Mouse (Mus musculus) urinary bladder, postnatal 25 days (tissue): Measurements from ENCODE around the gene Jph3.

ENCODE experiments used
- DNase-seq: peaks from one replicate; pipeline ENCODE4 v3.0.0; 2022; ENCODE audit warnings: low spot score

Jph3 gene

DNA sequence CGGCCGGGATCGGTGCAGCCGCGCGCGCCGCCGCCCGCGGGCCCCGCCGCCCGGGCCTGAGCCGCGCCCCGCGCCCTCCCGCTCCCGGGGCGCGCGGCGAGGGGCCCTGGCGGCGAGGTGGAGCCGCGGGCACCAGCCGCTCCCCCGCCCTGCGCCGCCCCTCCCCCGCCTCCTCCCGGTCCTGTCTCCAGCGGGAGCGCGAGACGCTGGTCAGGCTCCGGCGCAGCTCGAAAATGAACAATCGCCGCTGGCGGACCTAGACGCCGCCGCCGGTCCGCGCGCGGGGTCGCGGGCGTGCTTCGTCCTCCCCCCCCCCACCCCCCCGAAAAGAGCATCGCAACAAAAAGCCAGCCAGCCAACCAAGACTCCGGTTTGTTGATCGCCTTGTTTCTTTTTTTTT, 747 bp downstream of the Jph3 start:
- no peak for DNase-seq

- no peak for DNase-seq
Measured at GRCm38 (mm10) chr8:121730646-121731045, 1.2 kb downstream of the Jph3 start.

- no peak for DNase-seq
Measured at GRCm38 (mm10) chr8:121731060-121731459, 1.6 kb downstream of the Jph3 start.

DNA sequence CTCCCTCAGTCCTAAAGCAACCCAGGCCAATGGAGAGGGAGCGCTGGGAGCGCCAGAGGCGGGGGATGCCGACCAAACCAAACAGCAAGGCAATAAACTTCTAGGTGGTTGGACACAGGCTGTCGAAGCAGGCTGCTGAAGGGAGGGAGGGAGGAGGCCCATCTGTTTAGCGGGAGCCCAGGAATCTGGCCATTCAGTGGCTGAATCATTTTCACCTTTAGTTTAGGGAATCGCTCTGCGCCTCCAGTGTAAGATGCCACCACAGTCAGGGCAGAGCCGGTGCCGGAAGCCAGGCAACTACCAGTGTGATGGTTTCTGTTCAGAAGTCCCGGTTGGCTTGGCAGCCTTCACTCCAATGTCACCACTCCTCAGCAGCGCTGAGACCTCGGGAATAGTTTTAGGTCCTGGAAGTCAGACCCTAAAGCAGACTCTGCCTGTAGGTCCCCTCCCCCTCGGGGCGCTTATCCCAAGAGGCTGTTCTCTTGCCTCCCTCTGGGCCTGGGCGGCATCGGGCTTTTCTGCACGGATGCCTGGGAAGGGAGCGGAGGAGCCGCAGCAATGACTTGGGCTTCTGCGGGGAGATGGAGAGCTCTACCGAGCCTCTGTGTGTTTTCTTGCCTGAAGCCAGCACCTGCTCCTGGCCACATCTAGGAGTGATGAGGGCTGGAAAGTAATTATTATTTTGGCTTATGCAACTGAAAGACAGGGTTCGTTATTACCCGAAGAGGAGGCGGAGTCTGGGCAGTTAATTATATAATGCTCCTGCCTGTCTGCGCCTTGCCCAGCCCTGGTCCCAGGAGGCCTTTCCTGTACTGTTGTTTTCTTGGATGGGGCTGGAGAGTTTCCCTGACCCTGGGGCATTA, 2.3 kb downstream of the Jph3 start:
- DNase-seq: no peak

DNA sequence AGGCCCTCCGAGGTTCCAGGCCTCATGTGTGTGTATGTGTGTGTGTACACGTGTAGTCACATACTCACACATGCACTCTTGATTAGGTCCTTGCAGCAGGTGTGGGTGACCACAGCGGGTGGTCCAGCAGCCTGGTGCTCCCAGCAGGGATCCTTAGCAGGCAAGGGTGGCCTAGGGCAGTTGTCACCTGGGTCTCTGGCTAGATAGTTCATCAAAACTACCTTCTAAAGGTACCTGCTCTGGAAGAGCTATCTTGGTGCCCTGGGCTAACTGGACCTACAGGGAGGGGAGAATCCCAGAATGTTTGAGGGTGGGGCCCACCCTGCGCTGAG, 2.9 kb downstream of the Jph3 start:
- DNase-seq: no peak

DNA sequence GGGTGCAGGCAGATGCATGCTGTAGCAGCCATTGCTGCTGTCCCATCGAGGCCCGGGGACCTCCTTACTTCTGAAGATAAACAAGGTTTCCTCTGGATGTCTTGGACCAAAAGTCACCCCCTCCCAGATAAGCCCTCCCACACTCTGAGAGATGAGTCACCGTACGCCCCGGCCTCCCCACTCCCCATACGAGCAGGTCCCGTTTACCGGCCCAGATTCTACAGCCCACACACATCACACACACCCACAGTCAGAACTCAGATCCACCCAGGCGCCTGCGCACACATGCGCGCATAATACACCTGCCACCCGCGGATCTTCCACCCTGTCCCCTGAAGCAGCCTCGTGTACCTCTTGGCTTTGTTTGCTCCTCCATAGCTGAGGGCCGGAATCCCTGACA, 4.8 kb downstream of the Jph3 start:
- no peak for DNase-seq

GRCm38 (mm10) chr8:121736236-121736635, 6.8 kb downstream of the Jph3 start:
- DNase-seq: peak; percentile 29

DNA sequence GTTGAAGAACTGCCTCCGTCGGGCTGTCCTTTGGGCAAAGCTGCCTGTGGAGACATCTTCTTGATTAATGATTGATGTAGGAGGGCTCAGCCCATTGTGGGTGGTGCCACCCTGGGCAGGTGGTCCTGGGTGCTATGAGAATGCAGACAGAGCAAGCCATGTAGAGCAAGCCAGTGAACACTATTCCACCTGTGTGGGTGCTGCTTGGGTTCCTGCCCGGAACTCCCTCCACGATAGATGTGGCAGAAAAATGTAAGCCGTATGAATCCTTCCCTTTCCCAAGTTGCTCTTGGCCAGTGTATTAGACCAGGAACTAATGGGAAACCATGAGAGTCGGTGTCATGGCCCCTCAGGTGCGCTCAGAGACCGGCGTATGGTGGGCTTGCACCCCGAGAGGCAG, 11.3 kb downstream of the Jph3 start:
- no peak for DNase-seq

DNA sequence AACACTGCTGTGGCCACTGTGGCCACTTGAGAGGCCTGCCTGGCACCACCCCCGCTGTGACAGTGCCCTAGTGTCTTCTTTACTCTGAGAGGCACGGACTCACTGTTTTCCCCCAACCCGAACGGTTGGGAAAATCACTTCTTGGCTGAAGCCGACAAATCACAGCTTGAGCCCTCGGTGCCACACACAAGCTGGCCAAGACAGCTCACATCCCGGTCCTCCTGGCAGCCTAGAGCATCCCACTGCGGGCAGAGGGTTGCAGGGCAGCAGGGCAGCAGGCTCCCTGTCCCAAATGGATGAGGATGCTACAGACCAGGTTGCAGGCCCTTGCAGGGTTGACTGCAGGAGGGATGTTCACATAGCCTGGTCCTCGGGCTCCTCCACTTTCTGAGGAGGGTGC, 20.1 kb downstream of the Jph3 start:
- DNase-seq: no peak

DNA sequence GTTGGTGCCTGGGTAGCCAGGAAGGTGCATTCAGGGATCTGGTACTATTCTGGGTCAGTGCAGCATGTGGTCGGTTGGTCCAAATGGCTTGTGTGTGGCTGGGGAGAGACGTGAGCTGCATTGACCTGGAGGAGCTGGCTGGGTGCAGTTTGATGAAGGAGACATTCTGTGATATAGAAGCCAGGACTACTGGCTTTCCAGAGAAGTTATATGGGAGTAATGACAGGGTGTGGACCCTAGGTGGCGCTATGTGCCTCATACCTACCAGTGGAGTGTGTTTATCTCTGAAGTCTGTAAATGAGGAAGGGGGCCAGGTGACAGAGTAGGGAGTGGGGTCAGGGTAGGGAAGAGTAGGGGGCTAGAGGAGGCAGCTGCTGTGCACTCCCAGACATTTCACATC, 21.1 kb downstream of the Jph3 start:
- DNase-seq: no peak

- peak; percentile 28 for DNase-seq
Measured at GRCm38 (mm10) chr8:121751407-121751806, 22.0 kb downstream of the Jph3 start.

DNA sequence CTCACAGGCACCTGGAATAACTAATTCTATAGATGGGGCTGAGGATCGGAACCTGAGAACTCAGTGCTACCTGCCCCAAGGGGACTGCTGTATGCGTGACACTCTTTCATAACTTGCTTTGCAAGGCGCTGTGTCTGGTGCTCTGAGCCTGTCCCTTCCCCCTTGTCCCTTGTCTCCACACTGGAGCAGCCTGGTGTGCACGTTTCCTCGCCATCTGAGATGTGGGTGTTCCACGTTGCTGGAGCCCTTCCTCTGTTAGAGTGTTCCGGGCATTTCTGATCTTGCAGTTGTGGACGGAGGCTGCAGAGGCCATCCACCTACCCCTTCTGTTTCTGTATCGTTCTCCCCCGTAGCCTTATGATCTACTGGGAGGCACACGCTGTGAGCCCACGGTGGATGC, 29.0 kb downstream of the Jph3 start:
- no peak for DNase-seq

- no peak for DNase-seq
Measured at GRCm38 (mm10) chr8:121760484-121760883, 31.1 kb downstream of the Jph3 start.

- no peak for DNase-seq
Measured at GRCm38 (mm10) chr8:121761480-121761879, 32.1 kb downstream of the Jph3 start.

GRCm38 (mm10) chr8:121762999-121763699, 33.7 kb downstream of the Jph3 start:
- no peak for DNase-seq

GRCm38 (mm10) chr8:121763700-121764013, 34.2 kb downstream of the Jph3 start:
- no peak for DNase-seq

GRCm38 (mm10) chr8:121765594-121766138, 36.2 kb downstream of the Jph3 start:
- no peak for DNase-seq

DNA sequence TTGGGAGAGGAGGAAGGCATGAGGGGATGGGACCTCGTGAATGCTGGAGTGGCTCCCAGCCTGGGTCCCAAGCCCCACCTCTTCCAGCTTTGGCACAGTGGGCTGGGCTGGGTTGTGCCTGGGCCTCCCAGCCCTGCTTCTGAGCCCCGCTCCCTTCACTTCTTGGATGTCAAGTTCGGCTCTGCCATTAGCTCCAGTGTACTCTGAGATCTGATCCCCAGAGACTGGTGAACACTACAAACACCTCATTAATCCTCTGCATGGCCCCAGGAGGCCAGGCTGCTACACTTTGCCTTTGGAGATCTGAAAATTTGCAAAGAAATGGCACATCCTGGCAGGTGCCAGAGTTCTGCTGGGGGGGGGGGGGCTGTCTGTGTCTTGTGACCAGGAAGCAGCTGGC, 39.7 kb downstream of the Jph3 start:
- no peak for DNase-seq

GRCm38 (mm10) chr8:121769621-121770020, 40.2 kb downstream of the Jph3 start:
- DNase-seq: no peak

GRCm38 (mm10) chr8:121770845-121771752, 41.7 kb downstream of the Jph3 start:
- DNase-seq: no peak

GRCm38 (mm10) chr8:121773876-121774275, 44.5 kb downstream of the Jph3 start:
- DNase-seq: no peak

DNA sequence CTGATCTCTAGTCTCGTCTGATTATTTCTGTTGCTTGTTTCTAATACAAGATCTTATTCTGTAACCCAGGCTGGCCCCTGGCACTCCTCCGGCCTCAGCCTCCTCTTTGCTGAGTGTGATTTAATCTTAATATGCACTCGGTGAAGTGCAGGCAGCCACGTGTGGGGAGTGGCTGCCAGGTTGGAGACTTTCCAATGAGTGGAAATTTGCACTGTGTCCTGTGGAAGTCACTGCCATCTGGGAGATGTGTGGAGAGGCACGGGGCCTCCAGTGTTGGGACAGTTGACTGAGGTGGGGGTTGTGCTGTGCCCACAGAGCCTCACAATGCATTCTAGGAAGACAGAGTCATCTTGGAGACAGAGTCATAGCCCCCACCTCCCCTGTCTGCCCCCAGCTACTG, 53.1 kb downstream of the Jph3 start:
- no peak for DNase-seq

DNA sequence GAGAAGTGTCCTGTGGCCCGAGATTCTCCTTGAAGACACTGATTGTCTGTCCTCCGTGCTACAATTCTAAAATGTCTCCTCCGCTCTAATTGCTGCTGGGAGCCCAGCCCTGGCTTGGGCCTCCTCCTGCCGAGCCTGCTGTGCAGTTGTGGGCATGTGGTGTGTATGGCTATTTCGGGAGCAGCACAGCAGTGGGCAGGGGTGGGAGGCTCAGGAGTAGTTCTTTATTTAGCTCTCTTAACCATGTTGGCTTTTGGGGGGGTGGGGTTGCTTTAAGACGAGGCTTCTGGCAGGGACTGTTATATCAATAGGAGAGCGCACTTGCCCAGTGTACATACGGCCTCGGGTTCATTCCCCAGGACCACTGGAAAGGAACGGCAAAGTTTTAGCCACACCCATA, 57.1 kb downstream of the Jph3 start:
- DNase-seq: no peak
